Mouse (Mus musculus): ENCODE data around the gene Pnpla2. TPM values are rescaled to one million over a fixed set of nuclear protein-coding genes. Genes with fewer than 3 reads are reported as not detected.
A peak's percentile ranks its signal among the peaks of the same experiment; 100 is the strongest.

The Pnpla2 gene
- total and polyA plus RNA-seq, 3 experiments, result 398 to 669 (median 572) TPM

DNA sequence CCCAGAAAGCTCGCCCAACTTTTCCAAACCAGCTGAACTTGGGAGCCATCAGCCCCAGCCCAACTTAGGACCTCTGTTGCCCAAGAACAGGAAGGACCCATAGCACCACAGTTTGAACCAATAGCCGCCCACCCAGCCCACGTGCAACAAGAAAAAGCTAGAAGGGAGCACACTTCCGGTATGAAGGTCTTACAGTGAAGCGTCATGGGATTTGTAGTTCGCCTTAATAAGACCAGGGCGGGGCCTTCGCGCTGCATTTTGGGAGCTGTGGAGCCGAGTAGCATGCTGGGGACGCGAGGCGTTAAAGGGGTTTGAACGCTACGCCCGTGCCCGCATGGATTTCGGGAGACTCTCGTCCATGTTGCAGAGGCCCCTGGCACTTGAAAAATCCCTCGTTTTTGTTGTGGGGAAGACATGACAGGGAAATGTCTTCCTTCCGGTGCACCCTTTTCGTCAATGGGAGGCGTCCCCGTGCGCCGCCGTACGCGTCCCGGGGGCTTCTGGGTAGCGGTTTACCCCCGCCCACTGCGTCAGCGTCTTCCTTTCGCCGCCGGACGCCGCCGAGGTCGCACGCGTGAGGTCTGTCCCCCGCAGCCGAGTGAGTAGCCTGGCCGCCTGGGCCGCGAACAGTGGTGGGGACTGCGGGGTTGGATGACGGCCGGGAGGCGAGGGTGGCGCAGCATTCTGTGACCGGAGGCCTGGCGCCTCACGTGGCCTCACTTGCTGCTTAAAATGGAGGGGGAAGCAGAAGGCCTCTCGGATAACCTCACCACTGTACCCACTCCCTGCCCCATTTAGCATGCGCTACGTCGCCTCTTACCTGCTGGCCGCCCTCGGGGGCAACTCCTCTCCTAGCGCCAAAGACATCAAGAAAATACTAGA, 7.6 kb upstream of the Pnpla2 start, which contains the start of gene Rplp2:
Gene Rplp2, plus strand, starts transcription at position 261 of the 882 bp plus-strand sequence.
- H3K36me3 ChIP-seq (ENCODE audit: control insufficient read depth, insufficient read depth, low read length), result peaks cover 9% of the 10 kb centered on the region
- intact Hi-C loops (cut with DNase I), result no loop called here
- H3K27me3 ChIP-seq (ENCODE audit: control insufficient read depth, insufficient read depth, low read length), result no peaks in the 10 kb centered on the region
- H3K4me1 ChIP-seq (ENCODE audit: control insufficient read depth, insufficient read depth, low read length), result peaks cover 4% of the 10 kb centered on the region
- H3K79me2 ChIP-seq (replicated peaks; ENCODE audit: control insufficient read depth, insufficient read depth, low read length), result no peaks in the 10 kb centered on the region
- peak within 1 kb of the TSS; percentile 98 for H3K9ac ChIP-seq (ENCODE audit: low read depth, low read length)
- TF ChIP-seq POLR2A (IDR thresholded peaks at IDR 0.05; ENCODE audit: insufficient read depth, low read depth, low read length) (peak; percentile 88), EP300 (IDR thresholded peaks at IDR 0.05; ENCODE audit: insufficient read depth, low read depth, low read length) (no peak)
- under 1% methylated on average over 63 of the region's 63 CpGs for WGBS
- peak within 1 kb of the TSS; percentile 99 for H3K27ac ChIP-seq
- H3K4me3 ChIP-seq, result peak within 1 kb of the TSS; percentile 73
- peak; percentile 95 to 96 for DNase-seq

DNA sequence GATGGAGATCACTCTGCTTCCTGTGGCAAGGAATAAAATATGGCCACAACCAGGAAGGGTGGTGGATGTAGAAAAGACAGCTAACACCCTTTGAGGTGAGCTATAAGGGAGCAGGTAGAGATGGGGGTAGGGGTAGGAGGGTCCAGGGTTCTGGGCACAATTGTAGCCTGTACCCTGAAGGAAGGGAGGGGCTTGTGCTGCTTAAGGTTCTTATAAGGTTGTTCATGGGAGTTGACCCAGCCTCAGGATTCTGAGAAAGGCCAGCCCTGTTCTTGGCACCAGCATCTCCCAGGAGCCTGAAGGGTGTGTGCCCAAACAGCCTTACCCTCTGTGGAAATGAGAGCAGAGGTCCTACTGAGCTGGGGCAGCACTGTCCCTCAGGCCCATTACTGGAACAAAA, 3.1 kb upstream of the Pnpla2 start:
- Histone ChIP-seq H3K4me3 (no peak overlapping the region), H3K4me1 (ENCODE audit: control insufficient read depth, insufficient read depth, low read length) (peaks cover 8% of the 10 kb centered on the region), H3K27me3 (ENCODE audit: control insufficient read depth, insufficient read depth, low read length) (no peaks in the 10 kb centered on the region), H3K27ac (no peak overlapping the region), H3K9ac (ENCODE audit: low read depth, low read length) (no peak overlapping the region), H3K36me3 (ENCODE audit: control insufficient read depth, insufficient read depth, low read length) (peaks cover 9% of the 10 kb centered on the region), H3K79me2 (replicated peaks; ENCODE audit: control insufficient read depth, insufficient read depth, low read length) (no peaks in the 10 kb centered on the region)
- intact Hi-C loops (cut with DNase I), result no loop called here
- TF ChIP-seq CTCF (IDR thresholded peaks at IDR 0.05), result no peak
- TF ChIP-seq POLR2A (IDR thresholded peaks at IDR 0.05; ENCODE audit: insufficient read depth, low read depth, low read length), result no peak
- TF ChIP-seq EP300 (IDR thresholded peaks at IDR 0.05; ENCODE audit: insufficient read depth, low read depth, low read length), result no peak
- DNase-seq, result no peak

DNA sequence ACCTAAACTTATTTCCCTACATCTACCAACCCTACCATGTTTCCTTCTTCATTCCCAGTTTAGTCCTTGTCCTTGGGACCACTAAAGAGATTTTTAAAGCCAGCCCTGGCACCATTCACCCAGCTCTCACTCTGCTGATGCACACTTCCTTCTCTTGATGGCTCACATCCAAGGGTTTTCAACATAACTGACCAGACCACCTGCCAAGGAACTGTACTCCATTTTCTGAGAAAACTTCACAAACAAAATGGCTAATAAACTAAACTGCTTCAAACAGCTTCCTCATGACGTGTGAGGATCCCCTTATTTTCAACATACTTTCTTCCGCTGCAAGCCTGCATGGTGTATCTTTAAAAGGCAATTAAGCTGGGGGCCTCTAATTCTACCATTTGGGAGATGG, 1.4 kb upstream of the Pnpla2 start:
- no peaks in the 10 kb centered on the region for H3K27me3 ChIP-seq (ENCODE audit: control insufficient read depth, insufficient read depth, low read length)
- H3K27ac ChIP-seq, result no peak overlapping the region
- intact Hi-C loops (cut with DNase I), result no loop called here
- 71% methylated on average over 2 of the region's 2 CpGs for WGBS
- peaks cover 13% of the 10 kb centered on the region for H3K4me1 ChIP-seq (ENCODE audit: control insufficient read depth, insufficient read depth, low read length)
- no peak for DNase-seq
- peaks cover 5% of the 10 kb centered on the region for H3K36me3 ChIP-seq (ENCODE audit: control insufficient read depth, insufficient read depth, low read length)
- H3K79me2 ChIP-seq (replicated peaks; ENCODE audit: control insufficient read depth, insufficient read depth, low read length), result no peaks in the 10 kb centered on the region
- TF ChIP-seq EP300 (IDR thresholded peaks at IDR 0.05; ENCODE audit: insufficient read depth, low read depth, low read length) (no peak), POLR2A (IDR thresholded peaks at IDR 0.05; ENCODE audit: insufficient read depth, low read depth, low read length) (no peak), CTCF (IDR thresholded peaks at IDR 0.05) (no peak)
- no peak overlapping the region for H3K4me3 ChIP-seq
- no peak overlapping the region for H3K9ac ChIP-seq (ENCODE audit: low read depth, low read length)

DNA sequence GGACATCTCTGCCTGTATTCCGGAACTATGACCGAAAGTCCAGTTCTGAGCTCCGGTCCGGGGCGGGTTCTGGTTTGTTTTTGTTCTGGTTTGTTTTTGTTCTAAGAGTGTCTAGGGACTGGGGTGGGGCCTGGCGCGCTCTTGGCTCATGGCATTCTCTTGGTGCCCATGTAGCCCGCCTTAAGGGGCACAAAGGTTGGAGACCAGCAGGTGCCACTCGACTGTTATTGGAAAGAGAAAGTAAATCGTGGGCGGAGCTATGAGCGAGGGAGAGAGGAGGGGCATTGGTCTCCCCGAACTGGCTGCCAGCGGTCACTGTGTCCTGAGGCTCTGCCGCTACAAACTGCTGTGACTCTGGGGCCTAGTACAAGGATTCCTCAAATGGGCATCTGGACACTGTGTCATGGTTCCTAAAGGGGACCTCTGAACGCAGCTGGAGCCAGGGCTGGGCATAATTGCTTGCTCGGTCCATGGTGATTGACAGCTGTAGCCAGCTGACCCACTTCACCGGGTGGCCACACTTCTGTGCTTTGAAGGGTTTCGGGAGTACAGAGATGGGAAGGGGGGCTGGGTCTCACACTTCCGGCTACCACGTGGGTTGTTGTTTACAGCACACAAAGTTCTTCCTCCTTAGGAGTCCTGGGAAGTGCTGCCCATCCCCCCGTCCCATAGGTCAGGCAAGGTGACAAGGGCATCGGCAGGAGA, 764 bp downstream of the Pnpla2 start:
- H3K9ac ChIP-seq (ENCODE audit: low read depth, low read length), result peak overlapping the region; percentile 97
- H3K36me3 ChIP-seq (ENCODE audit: control insufficient read depth, insufficient read depth, low read length), result peaks cover 5% of the 10 kb centered on the region; the same call in 1 of the 2 replicates
- intact Hi-C loops (cut with DNase I), result no loop called here
- TF ChIP-seq POLR2A (IDR thresholded peaks at IDR 0.05; ENCODE audit: insufficient read depth, low read depth, low read length) (peak; percentile 75), CTCF (IDR thresholded peaks at IDR 0.05) (no peak), EP300 (IDR thresholded peaks at IDR 0.05; ENCODE audit: insufficient read depth, low read depth, low read length) (peak; percentile 98)
- under 1% methylated on average over 23 of the region's 23 CpGs for WGBS
- no peaks in the 10 kb centered on the region for H3K79me2 ChIP-seq (replicated peaks; ENCODE audit: control insufficient read depth, insufficient read depth, low read length)
- peak overlapping the region; percentile 100 for H3K27ac ChIP-seq
- DNase-seq, result peak; percentile 86 to 89
- peak overlapping the region; percentile 100 for H3K4me3 ChIP-seq
- no peaks in the 10 kb centered on the region for H3K27me3 ChIP-seq (ENCODE audit: control insufficient read depth, insufficient read depth, low read length)
- peaks cover 22% of the 10 kb centered on the region for H3K4me1 ChIP-seq (ENCODE audit: control insufficient read depth, insufficient read depth, low read length)

DNA sequence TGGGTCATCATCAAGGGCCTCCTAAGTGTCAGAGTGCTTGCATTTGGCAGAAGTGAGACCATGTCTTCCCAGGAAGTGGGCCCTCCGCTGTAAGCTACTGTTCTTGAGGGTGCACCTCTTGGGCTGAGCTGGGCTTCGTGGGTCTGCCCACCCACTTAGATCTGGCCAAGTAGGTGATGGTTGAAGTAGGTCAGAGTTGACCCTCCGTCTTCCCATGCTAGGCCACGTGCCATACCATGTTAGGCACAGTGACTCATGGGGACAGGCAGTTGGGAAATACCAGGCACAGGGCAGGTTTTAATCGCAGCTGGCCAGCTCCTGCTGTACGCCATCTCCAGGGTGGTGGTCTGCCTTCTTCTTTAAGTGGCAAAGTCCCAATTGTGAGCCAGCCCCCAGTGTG, 1.7 kb downstream of the Pnpla2 start:
- WGBS, result 37% methylated on average over 6 of the region's 6 CpGs
- DNase-seq, result peak; percentile 56 to 76
- TF ChIP-seq POLR2A (IDR thresholded peaks at IDR 0.05; ENCODE audit: insufficient read depth, low read depth, low read length) (peak; percentile 19; the same call in 1 of the 2 replicates), EP300 (IDR thresholded peaks at IDR 0.05; ENCODE audit: insufficient read depth, low read depth, low read length) (peak; percentile 79; the same call in 1 of the 2 replicates), CTCF (IDR thresholded peaks at IDR 0.05) (no peak)
- peak overlapping the region; percentile 100 for H3K4me3 ChIP-seq
- H3K79me2 ChIP-seq (replicated peaks; ENCODE audit: control insufficient read depth, insufficient read depth, low read length), result no peaks in the 10 kb centered on the region
- intact Hi-C loops (cut with DNase I), result no loop called here
- H3K9ac ChIP-seq (ENCODE audit: low read depth, low read length), result peak overlapping the region; percentile 97; the same call in 1 of the 2 replicates
- peaks cover 23% of the 10 kb centered on the region for H3K4me1 ChIP-seq (ENCODE audit: control insufficient read depth, insufficient read depth, low read length)
- no peaks in the 10 kb centered on the region for H3K27me3 ChIP-seq (ENCODE audit: control insufficient read depth, insufficient read depth, low read length)
- peak overlapping the region; percentile 100 for H3K27ac ChIP-seq
- H3K36me3 ChIP-seq (ENCODE audit: control insufficient read depth, insufficient read depth, low read length), result peaks cover 5% of the 10 kb centered on the region; the same call in 1 of the 2 replicates

Measured in heart, adult 2 months (tissue).